Mouse (Mus musculus) myocyte (in vitro differentiated cells): Measurements from ENCODE around the gene Fmn2. TPM values are rescaled to one million over a fixed set of nuclear protein-coding genes. Genes with fewer than 3 reads are reported as not detected.

Source experiments
- H3K27me3 ChIP-seq: one replicate; pipeline ENCODE4 v1.6.1; 2011; ENCODE audit not compliant: control insufficient read depth, insufficient read depth, insufficient read length
- H3K36me3 ChIP-seq: one replicate; pipeline ENCODE4 v1.6.1; 2011; ENCODE audit not compliant: control insufficient read depth, insufficient read depth
- H3K4me2 ChIP-seq: one replicate; pipeline ENCODE4 v1.6.1; 2011; ENCODE audit warnings: low read depth, control low read depth
- H3K4me3 ChIP-seq: one replicate; pipeline ENCODE4 v1.5.1; 2011; ENCODE audit warnings: mild to moderate bottlenecking, control low read depth, moderate library complexity
- H3K79me2 ChIP-seq: one replicate; pipeline ENCODE4 v1.6.1; 2011; ENCODE audit not compliant: control insufficient read depth, insufficient read depth
- H3ac ChIP-seq: one replicate; pipeline ENCODE4 v1.6.1; 2011; ENCODE audit not compliant: control insufficient read depth, insufficient read length
- CEBPB ChIP-seq: IDR thresholded peaks from 2 replicates; pipeline ENCODE4 v1.6.1; 2011; ENCODE audit warnings: mild to moderate bottlenecking, moderate library complexity; ENCODE audit not compliant: poor library complexity, insufficient read depth, severe bottlenecking
- E2F4 ChIP-seq: IDR thresholded peaks from one replicate; pipeline ENCODE4 v1.6.1; 2011; ENCODE audit warnings: mild to moderate bottlenecking, control low read depth, moderate library complexity; ENCODE audit not compliant: insufficient read depth
- MAX ChIP-seq: IDR thresholded peaks from one replicate; pipeline ENCODE4 v1.6.1; 2011; ENCODE audit warnings: low read depth, mild to moderate bottlenecking, control low read depth
- MYOD1 ChIP-seq, 3 experiments: IDR thresholded peaks; one replicate each; pipeline ENCODE4 v1.6.1; 2011; ENCODE audit warnings: control low read depth in 2 of 3, low read depth in 2 of 3, mild to moderate bottlenecking in 2 of 3, moderate library complexity in 1 of 3; ENCODE audit not compliant: insufficient read length in 2 of 3, control insufficient read depth in 1 of 3
- MYOG ChIP-seq, 3 experiments: IDR thresholded peaks; one replicate each; pipeline ENCODE4 v1.6.1; 2011; ENCODE audit warnings: control low read depth in 2 of 3, low read depth in 2 of 3, mild to moderate bottlenecking in 2 of 3; ENCODE audit not compliant: insufficient read length in 2 of 3, control insufficient read depth in 1 of 3, insufficient read depth in 1 of 3
- POLR2A ChIP-seq: IDR thresholded peaks from one replicate; pipeline ENCODE4 v1.6.1; 2011; ENCODE audit warnings: low read depth, mild to moderate bottlenecking, control low read depth, moderate library complexity; ENCODE audit not compliant: insufficient read length
- POLR2AphosphoS2 ChIP-seq: IDR thresholded peaks from one replicate; pipeline ENCODE4 v1.6.1; 2011; ENCODE audit warnings: low read depth, control low read depth; ENCODE audit not compliant: insufficient read length
- REST ChIP-seq: IDR thresholded peaks from one replicate; pipeline ENCODE4 v1.6.1; 2011; ENCODE audit warnings: mild to moderate bottlenecking, control low read depth, moderate library complexity; ENCODE audit not compliant: insufficient read depth, insufficient read length
- SRF ChIP-seq: IDR thresholded peaks from one replicate; pipeline ENCODE4 v1.6.1; 2011; ENCODE audit warnings: low read depth; ENCODE audit not compliant: control insufficient read depth, insufficient read length
- TCF12 ChIP-seq: IDR thresholded peaks from one replicate; pipeline ENCODE4 v1.6.1; 2011; ENCODE audit warnings: mild to moderate bottlenecking, control low read depth; ENCODE audit not compliant: poor library complexity, insufficient read depth, severe bottlenecking
- TCF3 ChIP-seq: IDR thresholded peaks from one replicate; pipeline ENCODE4 v1.6.1; 2011; ENCODE audit warnings: low read depth, control low read depth; ENCODE audit not compliant: insufficient read length
- USF1 ChIP-seq: IDR thresholded peaks from one replicate; pipeline ENCODE4 v1.6.1; 2011; ENCODE audit warnings: low read depth, mild to moderate bottlenecking, control low read depth, moderate library complexity
- polyA plus RNA-seq: library from polyadenylated mRNA; unstranded; fragments of >200 nt; fragmentation: generic; extraction: Trizol; gene quantifications from one replicate; pipeline ENCODE4 v1.2.1, GENCODE M21; 2012; ENCODE audit warnings: missing spikeins

The Fmn2 gene
- polyA plus RNA-seq, 1 experiment = not detected

GRCm38 (mm10) chr1:174701835-174702234 lies 200.2 kb downstream of the Fmn2 start:
- Histone ChIP-seq H3K36me3 (no peaks in the 10 kb centered on the region), H3K27me3 (no peaks in the 10 kb centered on the region), H3K79me2 (no peaks in the 10 kb centered on the region), H3ac (no peak overlapping the region), H3K4me2 (no peak overlapping the region), H3K4me3 (no peak overlapping the region)
- TF ChIP-seq E2F4 (no peak), TCF12 (no peak), MYOG (IDR thresholded peaks at IDR 0.05; ENCODE audit: control insufficient read depth in 1 of 3, insufficient read depth in 1 of 3, insufficient read length in 2 of 3, low read depth in 2 of 3) (no peak), REST (no peak)

- H3K4me2 ChIP-seq = no peak overlapping the region
- TF ChIP-seq USF1 (no peak), TCF3 (no peak), POLR2A (no peak), POLR2AphosphoS2 (no peak), E2F4 (no peak), CEBPB (no peak), TCF12 (no peak), MYOD1 (IDR thresholded peaks at IDR 0.05; ENCODE audit: control insufficient read depth in 1 of 3, insufficient read length in 2 of 3, low read depth in 2 of 3) (no peak), MYOG (IDR thresholded peaks at IDR 0.05; ENCODE audit: control insufficient read depth in 1 of 3, insufficient read depth in 1 of 3, insufficient read length in 2 of 3, low read depth in 2 of 3) (no peak), SRF (no peak)
- no peaks in the 10 kb centered on the region for H3K36me3 ChIP-seq
- no peaks in the 10 kb centered on the region for H3K79me2 ChIP-seq
- H3K27me3 ChIP-seq = no peaks in the 10 kb centered on the region
- H3K4me3 ChIP-seq = no peak overlapping the region
- H3ac ChIP-seq = no peak overlapping the region
Observed at GRCm38 (mm10) chr1:174703909-174704308, 202.3 kb downstream of the Fmn2 start.

GRCm38 (mm10) chr1:174719729-174720458 lies 218.3 kb downstream of the Fmn2 start:
- no peaks in the 10 kb centered on the region for H3K27me3 ChIP-seq
- no peaks in the 10 kb centered on the region for H3K79me2 ChIP-seq
- H3K4me3 ChIP-seq = no peak overlapping the region
- no peak overlapping the region for H3ac ChIP-seq
- TF ChIP-seq POLR2AphosphoS2 (no peak), REST (no peak), MAX (no peak), USF1 (no peak), E2F4 (no peak)
- no peak overlapping the region for H3K4me2 ChIP-seq
- no peaks in the 10 kb centered on the region for H3K36me3 ChIP-seq

GRCm38 (mm10) chr1:174728771-174729170 lies 227.1 kb downstream of the Fmn2 start:
- H3K27me3 ChIP-seq = no peaks in the 10 kb centered on the region
- no peak overlapping the region for H3ac ChIP-seq
- no peaks in the 10 kb centered on the region for H3K36me3 ChIP-seq
- H3K4me3 ChIP-seq = no peak overlapping the region
- TF ChIP-seq CEBPB = no peak
- no peak for TF ChIP-seq REST
- no peak for TF ChIP-seq MYOD1 (IDR thresholded peaks at IDR 0.05; ENCODE audit: control insufficient read depth in 1 of 3, insufficient read length in 2 of 3, low read depth in 2 of 3)
- no peak for TF ChIP-seq POLR2A
- no peak for TF ChIP-seq SRF
- TF ChIP-seq E2F4 = no peak
- no peak for TF ChIP-seq MYOG (IDR thresholded peaks at IDR 0.05; ENCODE audit: control insufficient read depth in 1 of 3, insufficient read depth in 1 of 3, insufficient read length in 2 of 3, low read depth in 2 of 3)
- no peak for TF ChIP-seq TCF12
- no peak for TF ChIP-seq MAX
- TF ChIP-seq TCF3 = no peak
- TF ChIP-seq POLR2AphosphoS2 = no peak
- no peak for TF ChIP-seq USF1
- H3K79me2 ChIP-seq = no peaks in the 10 kb centered on the region
- H3K4me2 ChIP-seq = no peak overlapping the region

- TF ChIP-seq MYOG (IDR thresholded peaks at IDR 0.05; ENCODE audit: control insufficient read depth in 1 of 3, insufficient read depth in 1 of 3, insufficient read length in 2 of 3, low read depth in 2 of 3) (no peak), TCF3 (no peak), POLR2A (no peak), POLR2AphosphoS2 (no peak), SRF (no peak), USF1 (no peak), MYOD1 (IDR thresholded peaks at IDR 0.05; ENCODE audit: control insufficient read depth in 1 of 3, insufficient read length in 2 of 3, low read depth in 2 of 3) (no peak), CEBPB (no peak), E2F4 (no peak), MAX (no peak), REST (no peak)
- Histone ChIP-seq H3K4me2 (no peak overlapping the region), H3ac (no peak overlapping the region), H3K79me2 (no peaks in the 10 kb centered on the region), H3K36me3 (no peaks in the 10 kb centered on the region), H3K27me3 (no peaks in the 10 kb centered on the region), H3K4me3 (no peak overlapping the region)
Observed at GRCm38 (mm10) chr1:174732715-174733114, 231.1 kb downstream of the Fmn2 start.
